Mouse (Mus musculus) liver, adult 2 months (tissue): ENCODE measurements around the gene Nol12.

ENCODE experiments used
- CTCF ChIP-seq: fragments of 200-500 bp; IDR thresholded peaks from 2 replicates; pipeline ENCODE4 v1.5.1; 2011; ENCODE audit warnings: low read depth, low read length, control low read depth
- POLR2A ChIP-seq: fragments of 200-500 bp; IDR thresholded peaks from 2 replicates; pipeline ENCODE4 v1.6.1; 2011; ENCODE audit warnings: low read length, control low read depth; ENCODE audit not compliant: insufficient read depth; ENCODE audit errors: extremely low read depth

GRCm38 (mm10) chr15:78899740-78900584 is 34.8 kb upstream of the Nol12 start, which contains the start of gene Sh3bp1:
- 0 out of 2 replicates have a peak, but pooled peaks have one; percentile 23 for TF ChIP-seq POLR2A
- TF ChIP-seq CTCF: no peak
